Mouse (Mus musculus): ENCODE results near the gene Gm28043.

- no peak for TF ChIP-seq POLR2A (IDR thresholded peaks at IDR 0.05; ENCODE audit: low read depth, low read length)
- TF ChIP-seq CTCF (IDR thresholded peaks at IDR 0.05; ENCODE audit: extremely low read depth, insufficient read length, insufficient replicate concordance, low read depth, low read length): no peak
Observed at GRCm38 (mm10) chr17:29719628-29720575, 105.2 kb downstream of the Gm28043 start.

Measured in small intestine, adult 2 months (tissue).